Mouse (Mus musculus) ES-Bruce4 (cell line): ENCODE data around the gene Gpr157. TPM values are rescaled to one million over a fixed set of nuclear protein-coding genes. Genes with fewer than 3 reads are reported as not detected.

Experiments used
- H3K27ac ChIP-seq: 2 replicates; pipeline ENCODE4 v1.5.1; 2012; ENCODE audit warnings: low read length, inconsistent platforms; ENCODE audit not compliant: insufficient read depth
- H3K27me3 ChIP-seq: 2 replicates; pipeline ENCODE4 v1.6.1; 2012; ENCODE audit warnings: mild to moderate bottlenecking, low read length, inconsistent platforms; ENCODE audit not compliant: control insufficient read depth, poor library complexity, insufficient read depth, severe bottlenecking
- H3K36me3 ChIP-seq: 2 replicates; pipeline ENCODE4 v1.6.1; 2012; ENCODE audit warnings: inconsistent platforms, mild to moderate bottlenecking, low read length, moderate library complexity; ENCODE audit not compliant: control insufficient read depth, poor library complexity, insufficient read depth, severe bottlenecking
- H3K4me1 ChIP-seq: one replicate; pipeline ENCODE4 v1.8.1; 2011; ENCODE audit warnings: low read length; ENCODE audit not compliant: control insufficient read depth, insufficient read depth
- H3K4me3 ChIP-seq: 2 replicates; pipeline ENCODE4 v1.5.1; 2011; ENCODE audit warnings: low read depth, mild to moderate bottlenecking, low read length
- H3K9ac ChIP-seq: 2 replicates; pipeline ENCODE4 v1.6.1; 2012; ENCODE audit warnings: low read depth, mild to moderate bottlenecking, inconsistent platforms; ENCODE audit not compliant: poor library complexity, severe bottlenecking
- H3K9me3 ChIP-seq: replicated peaks from 2 replicates; pipeline ENCODE4 v1.6.1; 2012; ENCODE audit warnings: mild to moderate bottlenecking, low read length, inconsistent platforms; ENCODE audit not compliant: control insufficient read depth, poor library complexity, insufficient read depth, severe bottlenecking
- CTCF ChIP-seq: IDR thresholded peaks from one replicate; pipeline ENCODE4 v1.8.1; 2011; ENCODE audit warnings: low read depth, low read length
- EP300 ChIP-seq: IDR thresholded peaks from 2 replicates; pipeline ENCODE4 v1.6.1; 2011; ENCODE audit warnings: low read depth, low read length; ENCODE audit not compliant: insufficient read depth
- POLR2A ChIP-seq: IDR thresholded peaks from one replicate; pipeline ENCODE4 v1.8.1; 2011; ENCODE audit warnings: low read length; ENCODE audit not compliant: insufficient read depth
- polyA plus RNA-seq: library from polyadenylated mRNA; stranded (reverse); fragments of >200 nt; gene quantifications from 2 replicates; pipeline ENCODE4 v1.2.4, GENCODE M21; 2011; ENCODE audit warnings: low read depth; ENCODE audit not compliant: missing spikeins, insufficient read depth, insufficient read length

Gpr157 gene
- polyA plus RNA-seq, 1 experiment: 2.2 TPM

GRCm38 (mm10) chr4:150068216-150068615 is 18.9 kb upstream of the Gpr157 start:
- Histone ChIP-seq H3K36me3 (peaks cover 36% of the 10 kb centered on the region), H3K27me3 (no peaks in the 10 kb centered on the region), H3K4me1 (peaks cover 2% of the 10 kb centered on the region), H3K9me3 (no peaks in the 10 kb centered on the region), H3K4me3 (no peak overlapping the region), H3K27ac (no peak overlapping the region), H3K9ac (no peak overlapping the region)
- TF ChIP-seq CTCF (no peak), POLR2A (no peak), EP300 (no peak)

DNA sequence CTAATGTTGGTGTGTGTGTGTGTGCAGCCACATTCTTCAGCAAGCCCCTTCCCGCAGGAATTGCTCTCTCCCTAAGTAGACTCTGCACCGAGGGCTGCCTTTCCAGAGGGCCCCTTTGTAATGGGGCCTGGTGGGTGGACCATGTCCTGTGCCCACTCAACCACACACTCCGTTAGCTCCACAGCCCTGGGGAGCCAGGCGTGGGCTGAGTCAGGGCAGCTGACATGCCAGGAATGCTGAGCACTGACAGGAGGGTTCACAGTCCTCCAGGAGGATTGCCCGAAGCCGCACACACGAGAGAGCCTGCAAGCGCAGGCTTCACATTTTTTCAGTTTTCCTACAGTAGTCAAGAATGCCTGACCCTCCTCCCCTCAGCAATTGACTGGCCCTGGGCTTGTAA is 17.0 kb upstream of the Gpr157 start:
- H3K36me3 ChIP-seq: peaks cover 30% of the 10 kb centered on the region
- H3K9me3 ChIP-seq: no peaks in the 10 kb centered on the region
- no peak overlapping the region for H3K9ac ChIP-seq
- H3K4me3 ChIP-seq: no peak overlapping the region
- no peaks in the 10 kb centered on the region for H3K27me3 ChIP-seq
- no peak for TF ChIP-seq CTCF
- no peak for TF ChIP-seq EP300
- TF ChIP-seq POLR2A: no peak
- no peak overlapping the region for H3K27ac ChIP-seq
- peaks cover 2% of the 10 kb centered on the region for H3K4me1 ChIP-seq

DNA sequence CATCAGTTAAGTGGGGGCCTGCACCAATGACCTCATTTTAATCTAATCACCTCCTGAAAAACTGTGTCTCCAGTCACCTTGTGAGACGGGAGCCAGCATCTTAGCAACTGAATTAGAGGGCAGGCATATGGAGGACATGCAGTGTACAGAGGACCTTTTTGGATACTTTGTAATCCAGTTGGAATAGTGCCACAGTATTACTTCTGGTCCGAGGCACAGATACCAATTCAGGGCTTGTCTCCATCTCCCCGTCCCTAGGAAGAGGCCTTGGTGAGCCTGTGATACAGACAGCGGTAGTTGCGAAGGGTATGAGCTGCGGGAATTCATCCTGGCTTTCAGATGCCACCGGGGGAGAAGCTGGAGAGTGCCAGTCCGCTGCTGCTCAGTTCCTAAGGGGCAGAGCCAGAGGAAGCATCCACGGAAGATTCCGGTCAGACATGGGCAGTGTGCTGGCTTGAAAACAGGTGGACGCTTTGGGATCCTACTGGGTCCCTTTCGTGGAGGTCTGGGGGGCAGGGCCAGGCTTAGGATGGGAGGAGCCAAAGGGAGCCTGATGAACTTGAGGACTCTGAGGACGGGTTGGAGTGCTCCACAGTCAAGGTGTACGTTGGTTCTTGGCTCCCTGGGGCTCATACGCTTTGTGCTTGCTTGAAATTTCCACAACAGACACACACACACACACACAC is 14.6 kb upstream of the Gpr157 start:
- no peak for TF ChIP-seq POLR2A
- no peak for TF ChIP-seq CTCF
- H3K9ac ChIP-seq: no peak overlapping the region

GRCm38 (mm10) chr4:150073102-150073473 is 14.1 kb upstream of the Gpr157 start:
- H3K27me3 ChIP-seq: no peaks in the 10 kb centered on the region
- TF ChIP-seq POLR2A (no peak), CTCF (peak; percentile 96)
- H3K27ac ChIP-seq: no peak overlapping the region
- H3K4me1 ChIP-seq: peaks cover 4% of the 10 kb centered on the region
- peaks cover 10% of the 10 kb centered on the region for H3K36me3 ChIP-seq
- H3K4me3 ChIP-seq: no peak overlapping the region
- H3K9me3 ChIP-seq: no peaks in the 10 kb centered on the region
- H3K9ac ChIP-seq: no peak overlapping the region

More for the DNA sequence above, 14.6 kb upstream of the Gpr157 start:
- peaks cover 16% of the 10 kb centered on the region for H3K36me3 ChIP-seq
- H3K27ac ChIP-seq: no peak overlapping the region
- no peaks in the 10 kb centered on the region for H3K9me3 ChIP-seq
- no peak overlapping the region for H3K4me3 ChIP-seq
- H3K27me3 ChIP-seq: no peaks in the 10 kb centered on the region
- peaks cover 4% of the 10 kb centered on the region for H3K4me1 ChIP-seq

DNA sequence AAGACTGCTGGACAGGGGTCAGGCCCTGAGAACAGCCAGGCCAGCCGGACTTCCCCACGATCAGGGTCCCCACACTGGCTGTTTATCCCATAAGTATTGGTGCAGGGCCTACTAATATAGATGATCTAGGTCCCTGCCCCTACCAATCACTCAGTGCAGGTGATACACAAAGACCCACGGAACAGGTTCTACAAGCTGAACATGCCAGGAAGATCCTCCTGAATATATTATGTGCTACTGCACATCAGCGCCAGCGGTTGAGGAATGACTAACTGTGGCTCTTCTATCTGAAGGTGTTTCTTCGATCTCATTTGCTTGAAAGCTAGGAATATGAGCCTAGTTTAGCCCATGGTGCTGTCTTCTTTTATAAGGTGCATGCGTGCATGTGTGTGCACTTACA is 11.8 kb upstream of the Gpr157 start:
- TF ChIP-seq CTCF (no peak), EP300 (no peak), POLR2A (no peak)
- Histone ChIP-seq H3K9ac (no peak overlapping the region), H3K27ac (peak overlapping the region; percentile 28; the same call in 1 of the 2 replicates), H3K27me3 (no peaks in the 10 kb centered on the region), H3K4me3 (no peak overlapping the region), H3K9me3 (no peaks in the 10 kb centered on the region), H3K4me1 (peaks cover 4% of the 10 kb centered on the region), H3K36me3 (no peaks in the 10 kb centered on the region)

GRCm38 (mm10) chr4:150076147-150076546 is 11.0 kb upstream of the Gpr157 start:
- Histone ChIP-seq H3K4me3 (no peak overlapping the region), H3K36me3 (no peaks in the 10 kb centered on the region), H3K4me1 (peaks cover 4% of the 10 kb centered on the region), H3K9me3 (no peaks in the 10 kb centered on the region), H3K27ac (peak overlapping the region; percentile 18; the same call in 1 of the 2 replicates), H3K9ac (no peak overlapping the region), H3K27me3 (no peaks in the 10 kb centered on the region)
- TF ChIP-seq POLR2A (no peak), CTCF (no peak), EP300 (no peak)
